In the genomic region with DNA sequence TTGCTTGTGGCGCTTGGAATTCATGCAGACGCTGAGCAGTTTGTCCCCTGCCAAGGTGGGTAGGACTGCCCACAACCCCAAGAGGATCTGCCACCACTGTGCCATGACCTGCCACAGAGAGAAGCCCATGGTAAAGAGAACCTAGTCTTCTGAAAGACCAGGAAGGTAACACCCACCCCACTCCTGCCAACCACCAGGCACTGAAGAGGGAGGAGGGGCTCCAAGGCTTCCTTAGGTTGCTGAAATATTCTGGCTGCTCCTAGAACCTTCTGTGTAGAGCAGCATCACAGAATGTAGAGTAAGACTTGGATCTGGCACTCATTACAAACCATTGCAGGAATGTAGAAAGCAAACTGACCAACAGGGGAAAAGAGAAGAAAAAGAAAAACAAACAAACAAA, we compare ENCODE assay signal across 27 mouse cellular contexts. TPM values are rescaled to one million over a fixed set of nuclear protein-coding genes. Genes with fewer than 3 reads are reported as not detected.
DNase-seq lines count a peak whose midpoint lies in the region; ATAC-seq and TF ChIP-seq lines count a peak whose summit lies in the region.
"Had no signal": no experiment of that assay in that cellular context is flagged by ENCODE, and none has a peak within 500 bp of the region (broad histone marks: within the 10 kb centered on the region; RNA-seq: fewer than 3 reads in every experiment).

No protein-coding gene starts in this region.

- TF ChIP-seq CTCF in thymus, adult 2 months (IDR thresholded peaks at IDR 0.05; ENCODE audit: borderline replicate concordance, control insufficient read depth, extremely low read depth, insufficient read depth, low read length, poor library complexity): no peak

- intact Hi-C loops in gastrocnemius, postnatal 14 days (cut with DNase I; ENCODE audit: low total_unique reads): no loop called here

- H3K4me3 ChIP-seq in intestine, embryonic 15.5 days (replicated peaks): no peak overlapping the region
- no peak overlapping the region for H3K4me3 ChIP-seq in intestine, embryonic 16.5 days (ENCODE audit: low read length)
- 0 out of 2 replicates have a peak overlapping the region, but pooled peaks have one; percentile 2 for H3K4me3 ChIP-seq in thymus, adult 2 months (ENCODE audit: control insufficient read depth, insufficient read depth, low read length)
- H3K4me3 ChIP-seq: embryonic facial prominence, embryonic 12.5 days; heart, embryonic 13.5 days; hindbrain, embryonic 13.5 days had no signal

- peaks cover 7% of the 10 kb centered on the region for H3K4me1 ChIP-seq in intestine, embryonic 15.5 days (replicated peaks)
- H3K4me1 ChIP-seq in intestine, embryonic 16.5 days (ENCODE audit: control insufficient read depth, insufficient read depth, low read length): no peaks in the 10 kb centered on the region
- H3K4me1 ChIP-seq in thymus, adult 2 months (replicated peaks; ENCODE audit: control insufficient read depth, insufficient read depth, low read length): peaks cover 52% of the 10 kb centered on the region

- H3K27me3 ChIP-seq in intestine, embryonic 15.5 days (replicated peaks): no peaks in the 10 kb centered on the region
- H3K27me3 ChIP-seq in intestine, embryonic 16.5 days (replicated peaks; ENCODE audit: control insufficient read depth, insufficient read depth, low read length): no peaks in the 10 kb centered on the region
- no peaks in the 10 kb centered on the region for H3K27me3 ChIP-seq in thymus, adult 2 months (ENCODE audit: control insufficient read depth, insufficient read depth, low read length)
- H3K27me3 ChIP-seq: embryonic facial prominence, embryonic 12.5 days had no signal

- H3K27ac ChIP-seq in intestine, embryonic 15.5 days: no peak overlapping the region
- H3K27ac ChIP-seq in intestine, embryonic 16.5 days (ENCODE audit: low read length): no peak overlapping the region
- peak overlapping the region; percentile 8; the same call in 1 of the 2 replicates for H3K27ac ChIP-seq in thymus, adult 2 months (ENCODE audit: control insufficient read depth, insufficient read depth, low read length)
- H3K27ac ChIP-seq: embryonic facial prominence, embryonic 12.5 days; heart, embryonic 13.5 days; hindbrain, embryonic 13.5 days had no signal

- H3K4me2 ChIP-seq in intestine, embryonic 15.5 days (replicated peaks): no peak overlapping the region
- H3K4me2 ChIP-seq in intestine, embryonic 16.5 days (ENCODE audit: low read depth, low read length): no peak overlapping the region
- H3K4me2 ChIP-seq: embryonic facial prominence, embryonic 12.5 days; heart, embryonic 13.5 days; hindbrain, embryonic 13.5 days had no signal

- no peak overlapping the region for H3K9ac ChIP-seq in intestine, embryonic 15.5 days
- H3K9ac ChIP-seq in intestine, embryonic 16.5 days (ENCODE audit: low read depth, low read length): no peak overlapping the region
- H3K9ac ChIP-seq: embryonic facial prominence, embryonic 12.5 days; heart, embryonic 13.5 days; hindbrain, embryonic 13.5 days had no signal

- TF ChIP-seq POLR2A in thymus, adult 2 months (IDR thresholded peaks at IDR 0.05; ENCODE audit: control insufficient read depth, extremely low read depth, insufficient read depth, low read length, poor library complexity): no peak

- no peaks in the 10 kb centered on the region for H3K36me3 ChIP-seq in intestine, embryonic 15.5 days
- no peaks in the 10 kb centered on the region for H3K36me3 ChIP-seq in intestine, embryonic 16.5 days (ENCODE audit: control insufficient read depth, insufficient read depth, low read length)
- no peaks in the 10 kb centered on the region for H3K36me3 ChIP-seq in thymus, adult 2 months (ENCODE audit: control insufficient read depth, insufficient read depth, low read length)
- H3K36me3 ChIP-seq: embryonic facial prominence, embryonic 12.5 days; heart, embryonic 13.5 days; hindbrain, embryonic 13.5 days had no signal

- 92% methylated on average over 2 of the region's 2 CpGs for WGBS in intestine, embryonic 15.5 days
- WGBS in intestine, embryonic 16.5 days: 88% methylated on average over 2 of the region's 2 CpGs
- 93% methylated on average over 2 of the region's 2 CpGs for WGBS in thymus, adult 2 months

- no peaks in the 10 kb centered on the region for H3K9me3 ChIP-seq in intestine, embryonic 15.5 days
- no peaks in the 10 kb centered on the region for H3K9me3 ChIP-seq in intestine, embryonic 16.5 days (ENCODE audit: control insufficient read depth, low read length)
- H3K9me3 ChIP-seq: embryonic facial prominence, embryonic 12.5 days; heart, embryonic 13.5 days; hindbrain, embryonic 13.5 days had no signal

- 0 out of 2 replicates have a peak, but pooled peaks have one; percentile 10 for ATAC-seq in intestine, embryonic 15.5 days
- ATAC-seq in intestine, embryonic 16.5 days: no peak
- peak; percentile 25 for ATAC-seq in inflammation-experienced regulatory T-cells, adult 6 months
- ATAC-seq: forebrain, embryonic 16.5 days had no signal

- DNase-seq in thymus, adult 2 months: no peak
- no peak for DNase-seq in thymus, postnatal 25 days
- peak; percentile 71 for DNase-seq in CD4-positive, CD25-positive, alpha-beta regulatory T cell, adult 2 months (ENCODE audit: low read depth, low spot score)
- DNase-seq in gastrocnemius, postnatal 14 days: no peak
- DNase-seq: adrenal gland, postnatal 10 days; cerebellum, adult 11-12 months; cerebellum, adult 9-10 months; cerebellum, postnatal 25 days; gastrocnemius, postnatal 25 days; heart, postnatal 4 days had no signal

RNA-seq across cellular contexts. Expression of a gene that starts 1.3 kb away (rescaled TPM):
- polyA plus RNA-seq in intestine, embryonic 15.5 days (2015; fragmentation: Nextera tagmentation; extraction: Ambion mirVana): not detected in 2 replicates
- not detected in 2 replicates for polyA plus RNA-seq in intestine, embryonic 16.5 days (2015; fragmentation: Nextera tagmentation; extraction: Ambion mirVana)
- 66.3 and 70.8 TPM in 2 replicates for polyA plus RNA-seq in thymus, adult 2 months (2012; rRNA removed)
- 1,000 to 10,000 TPM in 2 of 3 experiments, 100 to 1,000 TPM in 1; 294 to 1,489 (median 1,424) TPM for polyA plus RNA-seq in inflammation-experienced regulatory T-cells, adult 6 months (2017; shearing (Covaris generic))
- total RNA-seq in gastrocnemius, postnatal 14 days (2021): not detected
- total RNA-seq: adrenal gland, postnatal 4 days; gastrocnemius, adult 18-20 months; gastrocnemius, postnatal 25 days; granulocyte monocyte progenitor cell, adult 5-6 weeks; heart, adult 8-10 months; heart, postnatal 4 days; MEL had no signal
- polyA plus RNA-seq: brain, embryonic 14.5 days; cortical plate, adult 2 months; forebrain, embryonic 11.5 days; forebrain, embryonic 16.5 days; frontal cortex, adult 2 months; heart, embryonic 13.5 days; heart, postnatal 0 days; hindbrain, embryonic 13.5 days had no signal

RNA-seq across cellular contexts. Expression of a gene that starts 42.4 kb away (rescaled TPM):
- polyA plus RNA-seq in intestine, embryonic 15.5 days (2015; fragmentation: Nextera tagmentation; extraction: Ambion mirVana): 0.25 and 0.40 TPM in 2 replicates
- 0.32 TPM in 2 replicates for polyA plus RNA-seq in intestine, embryonic 16.5 days (2015; fragmentation: Nextera tagmentation; extraction: Ambion mirVana)
- polyA plus RNA-seq in thymus, adult 2 months (2012; rRNA removed): 10.0 and 10.9 TPM in 2 replicates
- 100 to 1,000 TPM in 1 of 3 experiments, 10 to 100 TPM in 1, 1 to 10 TPM in 1; 1.2 to 109 (median 83.0) TPM for polyA plus RNA-seq in inflammation-experienced regulatory T-cells, adult 6 months (2017; shearing (Covaris generic))
- not detected for total RNA-seq in gastrocnemius, postnatal 14 days (2021)
- total RNA-seq: gastrocnemius, adult 18-20 months; gastrocnemius, postnatal 25 days; heart, postnatal 4 days had no signal
- polyA plus RNA-seq: heart, postnatal 0 days had no signal

Comparison
In these comparisons a context has a peak if more than half of its experiments do, and no peak if none do; other contexts are left out.
1. RNA of a gene that starts 1.3 kb away (polyA plus RNA-seq): 294 to 1,489 TPM in inflammation-experienced regulatory T-cells, adult 6 months and 66.3 to 70.8 TPM in thymus, adult 2 months; not detected in intestine, embryonic 15.5 days and not detected in intestine, embryonic 16.5 days; every median in the first group is over 10 times any median in the second.